Mouse (Mus musculus) heart, postnatal 0 days (tissue): Measurements from ENCODE around the gene Lrig1. TPM values are rescaled to one million over a fixed set of nuclear protein-coding genes. Genes with fewer than 3 reads are reported as not detected.

ENCODE experiments used
- ATAC-seq: fragments of 200-750 bp; cut with Nextera tagmentation; 2 replicates; pipeline ENCODE4 v1.8.0; 2017; ENCODE audit warnings: low read depth, moderate number of reproducible peaks, moderate library complexity; ENCODE audit not compliant: insufficient read depth
- DNase-seq: peaks from one replicate; pipeline ENCODE4 v3.0.0-alpha.2; 2016; ENCODE audit warnings: low spot score
- H3K27ac ChIP-seq: fragments of 300-500 bp; sonication (generic); 2 replicates; pipeline ENCODE4 v1.5.1; 2014; ENCODE audit warnings: low read depth, mild to moderate bottlenecking
- H3K27me3 ChIP-seq: fragments of 300-500 bp; sonication (generic); 2 replicates; pipeline ENCODE4 v1.6.1; 2014; ENCODE audit warnings: low read length, mixed read lengths; ENCODE audit not compliant: control insufficient read depth, insufficient read depth
- H3K36me3 ChIP-seq: fragments of 300-500 bp; sonication (generic); replicated peaks from 2 replicates; pipeline ENCODE4 v1.6.1; 2014; ENCODE audit warnings: low read length, mixed read lengths; ENCODE audit not compliant: control insufficient read depth, insufficient read depth
- H3K4me1 ChIP-seq: fragments of 300-500 bp; sonication (generic); 2 replicates; pipeline ENCODE4 v1.6.1; 2014; ENCODE audit warnings: antibody characterized with exemption; ENCODE audit not compliant: control insufficient read depth, insufficient read depth
- H3K4me2 ChIP-seq: fragments of 300-500 bp; sonication (generic); 2 replicates; pipeline ENCODE4 v1.6.1; 2014; ENCODE audit warnings: low read depth, mild to moderate bottlenecking, low read length, moderate library complexity
- H3K4me3 ChIP-seq: fragments of 300-500 bp; sonication (generic); 2 replicates; pipeline ENCODE4 v1.5.1; 2014; ENCODE audit warnings: low read depth, low read length
- H3K9ac ChIP-seq: fragments of 300-500 bp; sonication (generic); replicated peaks from 2 replicates; pipeline ENCODE4 v1.6.1; 2014; ENCODE audit warnings: low read depth, low read length, mixed read lengths
- H3K9me3 ChIP-seq: fragments of 300-500 bp; sonication (generic); replicated peaks from 2 replicates; pipeline ENCODE4 v1.6.1; 2016; ENCODE audit warnings: low read length; ENCODE audit not compliant: control insufficient read depth
- CTCF ChIP-seq: IDR thresholded peaks from 2 replicates; pipeline ENCODE4 v1.5.1; 2016; ENCODE audit warnings: antibody characterized with exemption, control low read depth, low read depth
- EP300 ChIP-seq: IDR thresholded peaks from 2 replicates; pipeline ENCODE4 v1.6.1; 2016; ENCODE audit warnings: antibody characterized with exemption, low read depth
- WGBS: fragments of 180-500 bp; shearing (Covaris S2); extraction: QIAGEN DNeasy Blood & Tissue Kit; methylation state at CpG from one replicate; pipeline ENCODE4 v1.1.7; 2014; 5-methylcytosine and 5-hydroxymethylcytosine counted together
- polyA plus RNA-seq: library from polyadenylated mRNA; unstranded; fragments of >200 nt; fragmentation: Nextera tagmentation; extraction: Ambion mirVana; gene quantifications from 2 replicates; pipeline ENCODE4 v1.2.1, GENCODE M21; 2015
- total RNA-seq: library from RNA; depleted of rRNA; stranded (reverse); fragments of >200 nt; gene quantifications from 2 replicates; pipeline ENCODE4 v1.2.3, GENCODE M21; 2014; ENCODE audit warnings: low replicate concordance

The Lrig1 gene
- total and polyA plus RNA-seq, 2 experiments from 2014 or later: 7.1 to 54.3 TPM

DNA sequence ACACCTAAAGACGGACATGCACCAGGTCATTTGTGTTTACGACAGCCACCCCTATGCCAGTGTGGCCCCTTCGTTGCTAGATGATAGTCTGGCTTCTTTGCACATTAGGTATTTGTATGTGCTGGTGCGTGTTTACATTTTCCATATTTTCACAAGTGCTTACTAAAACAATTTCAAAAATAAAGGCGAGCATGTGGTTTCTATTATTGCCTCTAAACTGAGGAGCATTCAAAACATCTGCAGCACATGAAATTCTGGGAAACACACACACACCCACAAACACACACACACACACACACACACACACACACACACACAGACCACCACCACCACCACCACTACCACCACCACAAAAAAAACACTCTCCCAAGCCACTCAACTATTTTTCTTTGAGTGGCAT, 7.3 kb upstream of the Lrig1 start:
- WGBS: 91% methylated on average over 5 of the region's 5 CpGs
- Histone ChIP-seq H3K9ac (no peak overlapping the region), H3K9me3 (no peaks in the 10 kb centered on the region), H3K4me1 (no peaks in the 10 kb centered on the region), H3K27me3 (no peaks in the 10 kb centered on the region), H3K27ac (no peak overlapping the region), H3K4me3 (no peak overlapping the region), H3K36me3 (no peaks in the 10 kb centered on the region), H3K4me2 (no peak overlapping the region)
- DNase-seq (no peak), ATAC-seq (no peak)
- no peak for TF ChIP-seq CTCF
- TF ChIP-seq EP300: no peak

DNA sequence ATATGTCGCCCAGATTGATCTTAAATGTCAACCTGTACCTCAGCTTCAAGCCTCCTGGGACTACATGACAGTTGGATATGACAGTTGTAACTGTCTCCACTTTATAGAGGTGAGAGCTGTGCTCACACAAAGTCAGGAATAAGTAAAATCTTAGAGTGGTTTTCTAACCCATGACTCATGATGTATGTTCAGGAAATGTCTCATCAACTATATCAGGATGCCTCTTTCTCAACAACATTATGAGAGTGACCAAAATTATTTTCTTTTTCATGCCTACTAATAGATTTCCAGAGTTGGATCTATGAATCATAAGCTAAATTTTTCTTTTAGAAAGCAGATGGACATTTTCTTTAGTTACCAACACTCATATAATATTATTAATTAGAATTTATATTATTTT, 6.0 kb upstream of the Lrig1 start:
- no peaks in the 10 kb centered on the region for H3K27me3 ChIP-seq
- H3K27ac ChIP-seq: no peak overlapping the region
- no peak overlapping the region for H3K4me3 ChIP-seq
- H3K36me3 ChIP-seq: no peaks in the 10 kb centered on the region
- H3K4me2 ChIP-seq: no peak overlapping the region
- H3K4me1 ChIP-seq: 0 out of 2 replicates have a peak, but pooled peaks cover 8% of the 10 kb centered on the region
- 70% methylated on average over 1 of the region's 1 CpGs for WGBS
- H3K9ac ChIP-seq: no peak overlapping the region
- no peak for DNase-seq
- no peaks in the 10 kb centered on the region for H3K9me3 ChIP-seq
- TF ChIP-seq CTCF (no peak), EP300 (no peak)
- ATAC-seq: no peak

DNA sequence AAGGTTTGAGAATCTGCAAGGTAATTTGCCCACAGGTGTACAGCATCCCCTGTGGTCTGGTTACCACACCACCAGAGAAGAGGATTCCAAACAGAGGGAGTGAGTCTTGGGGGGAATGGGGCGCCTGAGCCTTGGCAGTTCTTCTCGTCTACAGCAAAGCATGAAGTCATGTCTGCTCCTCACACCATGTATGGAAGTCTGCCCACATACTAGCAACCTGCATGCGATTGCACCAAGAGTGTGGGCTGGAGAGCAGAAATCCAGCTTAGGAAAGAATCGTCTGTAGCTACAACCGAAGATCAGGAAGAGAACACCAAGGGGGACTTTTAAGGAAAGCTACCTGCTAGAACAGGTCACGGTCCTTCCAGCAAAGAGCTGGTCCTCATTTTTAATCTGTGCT, 3.0 kb upstream of the Lrig1 start:
- no peak overlapping the region for H3K4me2 ChIP-seq
- H3K9ac ChIP-seq: no peak overlapping the region
- ATAC-seq: no peak
- no peaks in the 10 kb centered on the region for H3K27me3 ChIP-seq
- H3K4me1 ChIP-seq: peaks cover 18% of the 10 kb centered on the region
- H3K36me3 ChIP-seq: no peaks in the 10 kb centered on the region
- DNase-seq: peak; percentile 4
- TF ChIP-seq EP300: no peak
- no peak for TF ChIP-seq CTCF
- WGBS: 79% methylated on average over 6 of the region's 6 CpGs
- H3K27ac ChIP-seq: no peak overlapping the region
- no peak overlapping the region for H3K4me3 ChIP-seq
- no peaks in the 10 kb centered on the region for H3K9me3 ChIP-seq

DNA sequence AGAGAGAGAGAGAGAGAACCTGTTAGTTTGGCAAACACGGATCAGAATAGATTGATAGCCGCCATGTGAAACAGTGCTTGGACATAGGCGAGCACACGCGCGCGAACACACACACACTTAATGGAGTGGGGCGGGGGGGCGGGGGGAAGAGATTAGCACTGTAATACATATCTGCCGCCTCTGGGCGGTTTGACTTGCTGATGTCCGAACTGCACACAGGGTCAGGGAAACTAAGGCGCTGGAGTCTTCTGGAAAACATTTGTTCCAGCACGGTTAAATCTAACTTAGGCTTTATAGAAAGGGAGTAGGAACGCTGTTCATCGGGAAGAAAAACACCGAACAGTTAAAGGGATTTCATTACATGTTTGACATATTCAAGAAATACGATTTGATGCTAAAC, 1.1 kb upstream of the Lrig1 start:
- Histone ChIP-seq H3K9ac (0 out of 2 replicates have a peak overlapping the region, but pooled peaks have one; percentile 18), H3K4me3 (peak overlapping the region; percentile 95), H3K27ac (peak overlapping the region; percentile 83), H3K4me1 (peaks cover 29% of the 10 kb centered on the region), H3K36me3 (no peaks in the 10 kb centered on the region), H3K4me2 (peak overlapping the region; percentile 96), H3K9me3 (no peaks in the 10 kb centered on the region), H3K27me3 (no peaks in the 10 kb centered on the region)
- ATAC-seq (no peak), DNase-seq (peak; percentile 65)
- TF ChIP-seq CTCF (peak; percentile 30), EP300 (no peak)
- 1% methylated on average over 18 of the region's 18 CpGs for WGBS

GRCm38 (mm10) chr6:94700612-94701011, 654 bp upstream of the Lrig1 start:
- ATAC-seq (peak; percentile 19; the same call in 1 of the 2 replicates), DNase-seq (peak; percentile 68)
- TF ChIP-seq EP300 (no peak), CTCF (no peak)
- H3K27ac ChIP-seq: peak overlapping the region; percentile 83
- peak overlapping the region; percentile 96 for H3K4me2 ChIP-seq
- no peaks in the 10 kb centered on the region for H3K36me3 ChIP-seq
- no peaks in the 10 kb centered on the region for H3K27me3 ChIP-seq
- H3K9ac ChIP-seq: peak overlapping the region; percentile 8; the same call in 1 of the 2 replicates
- no peaks in the 10 kb centered on the region for H3K9me3 ChIP-seq
- peaks cover 33% of the 10 kb centered on the region for H3K4me1 ChIP-seq
- H3K4me3 ChIP-seq: peak overlapping the region; percentile 95
- WGBS: under 1% methylated on average over 8 of the region's 8 CpGs

DNA sequence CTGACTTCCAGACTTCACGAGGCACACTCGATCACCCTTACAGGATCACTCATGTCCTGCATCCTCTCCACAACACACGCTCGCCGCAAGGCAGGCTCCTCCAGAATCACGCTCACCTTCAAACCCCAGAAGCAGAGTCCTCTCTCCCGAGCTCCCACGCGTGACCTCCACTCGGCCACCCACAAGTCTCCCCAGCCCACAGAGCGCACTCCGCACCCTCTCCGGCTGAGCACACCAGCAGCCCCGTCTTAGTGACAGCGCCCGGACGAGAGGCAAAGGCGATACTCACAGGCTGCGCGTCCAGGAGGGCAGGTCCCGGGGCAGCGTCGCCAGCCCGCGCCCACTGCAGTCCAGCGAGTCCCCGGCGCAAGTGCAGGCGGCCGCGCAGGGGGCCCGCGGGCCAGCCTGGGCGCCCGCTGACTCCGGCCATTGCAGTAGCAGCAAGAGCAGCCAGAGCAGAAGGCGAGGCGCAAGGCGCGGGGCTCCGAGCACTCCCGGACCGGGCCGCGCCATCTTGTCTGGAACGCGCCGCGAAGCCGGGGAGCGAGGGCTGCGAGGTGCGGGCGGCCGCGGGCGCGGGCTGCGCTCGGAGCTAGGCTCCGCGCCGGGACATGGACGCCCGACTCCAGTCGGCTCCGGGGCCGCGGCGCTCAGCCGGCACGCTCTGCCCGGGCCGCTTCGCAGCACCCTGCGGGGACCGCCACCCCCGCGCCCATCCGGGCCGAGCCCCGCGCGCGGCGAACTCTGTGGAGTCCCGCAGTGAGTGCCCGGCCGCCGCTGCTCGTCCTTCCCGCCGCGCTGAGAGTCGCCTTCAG, 578 bp downstream of the Lrig1 start:
- DNase-seq (peak; percentile 31), ATAC-seq (peak; percentile 24)
- Histone ChIP-seq H3K9ac (peak overlapping the region; percentile 90), H3K27me3 (no peaks in the 10 kb centered on the region), H3K27ac (peak overlapping the region; percentile 84), H3K9me3 (no peaks in the 10 kb centered on the region), H3K4me2 (peak overlapping the region; percentile 96), H3K4me1 (peaks cover 46% of the 10 kb centered on the region), H3K4me3 (peak overlapping the region; percentile 95), H3K36me3 (no peaks in the 10 kb centered on the region)
- TF ChIP-seq EP300 (no peak), CTCF (no peak)
- WGBS: under 1% methylated on average over 77 of the region's 95 CpGs
